Mouse (Mus musculus): ENCODE results near the gene Cldn17. TPM values are rescaled to one million over a fixed set of nuclear protein-coding genes. Genes with fewer than 3 reads are reported as not detected.

Cldn17 gene
- not detected in 2 replicates for polyA plus RNA-seq (2012; rRNA removed)

DNA sequence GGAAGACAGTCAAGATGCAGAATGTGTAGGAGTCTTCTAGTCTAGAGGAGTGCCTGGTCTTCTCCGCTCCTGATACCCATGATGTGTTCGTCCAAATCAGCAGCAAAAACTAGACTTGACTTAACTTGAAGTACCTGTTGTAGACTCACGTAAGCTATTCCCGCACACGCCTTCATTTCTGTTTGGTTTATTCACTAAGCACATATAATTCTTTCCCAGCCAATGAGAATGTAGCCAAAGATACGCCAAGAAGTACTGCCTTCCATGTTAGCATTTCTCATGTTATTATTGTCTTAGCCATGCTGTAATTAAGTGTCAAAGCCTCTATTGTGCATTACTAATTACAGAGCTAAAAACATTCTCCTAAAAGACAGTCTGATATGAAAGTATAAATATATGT, at the start of gene Cldn17:
TSS of gene Cldn17 (minus strand) at position 101 of the 400 bp plus-strand sequence.
- no peak for TF ChIP-seq CTCF (IDR thresholded peaks at IDR 0.05; ENCODE audit: borderline replicate concordance, extremely low read depth, insufficient read depth, insufficient read length)
- no peak for TF ChIP-seq POLR2A (IDR thresholded peaks at IDR 0.05; ENCODE audit: borderline replicate concordance, extremely low read depth, insufficient read depth, insufficient read length, poor library complexity, severe bottlenecking)
- no peak for DNase-seq (ENCODE audit: low read depth)

DNA sequence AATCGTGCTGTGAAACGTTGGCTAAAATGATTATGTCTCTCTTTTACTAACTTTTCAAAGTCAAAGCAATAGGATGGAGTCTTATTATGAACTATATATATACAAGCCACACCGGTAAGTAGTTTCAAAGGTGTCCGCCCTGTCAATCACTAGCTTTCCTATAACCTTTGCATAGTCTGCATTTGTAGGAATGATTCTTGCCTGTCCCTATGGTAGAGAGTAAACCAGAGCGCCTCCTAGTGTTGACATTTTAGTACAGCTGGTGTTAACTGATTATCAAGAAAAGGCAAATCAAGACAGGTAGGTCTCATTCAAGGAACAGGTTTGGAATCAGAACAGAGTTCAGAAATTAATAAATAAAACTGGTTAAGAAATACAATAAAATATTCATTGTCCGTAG, 35.7 kb upstream of the Cldn17 start:
- peak; percentile 66 for DNase-seq (ENCODE audit: low read depth)

DNA sequence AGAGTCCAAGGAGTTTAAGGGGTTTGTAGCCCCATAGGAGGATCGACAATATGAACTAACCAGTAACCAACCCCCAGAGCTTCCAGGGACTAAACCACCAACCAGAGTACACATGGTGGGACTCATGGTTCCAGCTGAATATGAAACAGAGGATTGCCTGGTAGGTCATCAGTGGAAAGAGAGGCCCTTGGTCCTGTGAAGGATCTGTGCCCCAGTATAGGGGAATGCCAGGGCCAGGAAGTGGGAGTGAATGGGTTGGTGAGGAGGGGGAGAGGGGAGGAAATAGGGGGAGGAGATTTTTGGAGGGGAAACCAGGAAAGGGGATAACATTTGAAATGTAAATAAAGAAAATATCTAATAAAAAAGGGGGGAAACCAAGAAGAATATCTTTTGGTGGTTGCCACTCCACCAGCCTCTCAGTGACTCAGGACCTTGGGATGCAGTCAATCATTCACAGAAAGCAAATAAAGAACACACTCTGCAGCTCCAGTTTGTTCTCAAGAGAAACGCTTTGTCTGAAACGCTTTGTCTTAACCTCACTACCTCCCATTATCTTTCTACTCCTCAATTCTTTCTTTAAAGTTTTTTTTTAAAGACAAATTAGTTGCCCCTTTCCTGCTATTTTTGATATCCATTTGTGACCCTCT, 33.2 kb upstream of the Cldn17 start:
- TF ChIP-seq POLR2A (IDR thresholded peaks at IDR 0.05; ENCODE audit: borderline replicate concordance, extremely low read depth, insufficient read depth, insufficient read length, poor library complexity, severe bottlenecking) (no peak), CTCF (IDR thresholded peaks at IDR 0.05; ENCODE audit: borderline replicate concordance, extremely low read depth, insufficient read depth, insufficient read length) (no peak)
- no peak for DNase-seq (ENCODE audit: low read depth)

More for the DNA sequence above, 35.7 kb upstream of the Cldn17 start:
- no peak for TF ChIP-seq POLR2A (IDR thresholded peaks at IDR 0.05; ENCODE audit: borderline replicate concordance, extremely low read depth, insufficient read depth, insufficient read length, poor library complexity, severe bottlenecking)
- TF ChIP-seq CTCF (IDR thresholded peaks at IDR 0.05; ENCODE audit: borderline replicate concordance, extremely low read depth, insufficient read depth, insufficient read length) = peak; percentile 33

DNA sequence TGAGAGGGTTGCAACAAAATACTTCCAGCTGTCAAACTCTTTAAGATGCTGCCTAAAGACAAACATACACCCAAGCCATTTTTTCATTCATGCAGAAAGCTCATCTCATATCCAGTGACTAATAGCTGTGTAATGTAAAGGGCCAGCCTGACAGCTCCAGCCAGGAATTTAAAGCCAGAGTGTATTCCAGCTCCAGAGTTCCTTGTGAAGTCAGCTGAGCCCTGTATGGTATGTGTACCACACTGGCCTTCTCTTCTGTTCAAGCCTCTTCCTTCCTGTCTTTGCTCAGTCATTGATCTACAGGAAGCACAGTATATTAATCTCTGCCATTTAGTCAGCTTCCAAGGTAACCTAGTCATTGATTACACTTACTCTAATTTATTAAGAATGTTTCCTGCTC, 4.6 kb upstream of the Cldn17 start:
- TF ChIP-seq POLR2A (IDR thresholded peaks at IDR 0.05; ENCODE audit: borderline replicate concordance, extremely low read depth, insufficient read depth, insufficient read length, poor library complexity, severe bottlenecking) (no peak), CTCF (IDR thresholded peaks at IDR 0.05; ENCODE audit: borderline replicate concordance, extremely low read depth, insufficient read depth, insufficient read length) (no peak)

DNA sequence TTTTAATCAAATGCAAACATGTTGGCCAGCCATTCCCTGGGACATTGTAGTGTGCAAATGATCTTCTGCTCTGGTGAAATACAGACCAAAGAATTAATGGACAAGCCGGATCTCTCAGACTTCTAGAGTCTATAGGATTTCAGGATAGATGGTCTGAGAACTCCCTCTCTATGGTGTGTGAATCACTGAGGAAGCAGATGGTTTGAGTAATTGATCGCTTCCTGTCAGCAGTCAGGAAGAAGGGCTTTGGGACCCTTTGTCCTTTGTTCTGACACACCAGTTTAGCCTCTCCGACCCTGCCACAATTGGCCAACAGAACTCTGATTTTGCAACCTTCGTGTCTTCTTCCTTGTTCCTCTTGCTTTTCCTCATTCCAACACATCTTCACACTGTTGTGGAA, 1.4 kb upstream of the Cldn17 start:
- DNase-seq (ENCODE audit: low read depth) = no peak
- TF ChIP-seq CTCF (IDR thresholded peaks at IDR 0.05; ENCODE audit: borderline replicate concordance, extremely low read depth, insufficient read depth, insufficient read length) (no peak), POLR2A (IDR thresholded peaks at IDR 0.05; ENCODE audit: borderline replicate concordance, extremely low read depth, insufficient read depth, insufficient read length, poor library complexity, severe bottlenecking) (no peak)

More for the DNA sequence above, 4.6 kb upstream of the Cldn17 start:
- DNase-seq (ENCODE audit: low read depth) = no peak

DNA sequence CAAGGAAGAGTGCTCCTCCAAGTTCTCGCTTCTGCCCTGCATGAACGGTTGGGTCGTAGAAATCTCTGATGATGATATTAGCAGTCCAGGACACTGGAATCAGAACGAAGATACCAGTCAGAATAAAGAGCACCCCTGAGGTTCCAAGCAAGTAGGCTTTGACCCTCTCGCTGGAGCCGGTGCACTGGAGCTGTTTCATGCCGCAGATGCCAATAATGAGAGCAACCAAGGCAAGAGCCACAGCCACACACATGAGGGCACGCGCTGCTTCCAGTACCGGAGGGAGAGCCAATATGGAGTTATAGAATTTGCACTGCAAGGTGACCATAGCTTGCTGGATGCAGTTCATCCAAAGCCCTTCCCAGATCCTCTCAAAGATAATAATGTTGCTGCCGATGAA, 440 bp downstream of the Cldn17 start:
- TF ChIP-seq CTCF (IDR thresholded peaks at IDR 0.05; ENCODE audit: borderline replicate concordance, extremely low read depth, insufficient read depth, insufficient read length) (no peak), POLR2A (IDR thresholded peaks at IDR 0.05; ENCODE audit: borderline replicate concordance, extremely low read depth, insufficient read depth, insufficient read length, poor library complexity, severe bottlenecking) (no peak)
- DNase-seq (ENCODE audit: low read depth) = no peak

DNA sequence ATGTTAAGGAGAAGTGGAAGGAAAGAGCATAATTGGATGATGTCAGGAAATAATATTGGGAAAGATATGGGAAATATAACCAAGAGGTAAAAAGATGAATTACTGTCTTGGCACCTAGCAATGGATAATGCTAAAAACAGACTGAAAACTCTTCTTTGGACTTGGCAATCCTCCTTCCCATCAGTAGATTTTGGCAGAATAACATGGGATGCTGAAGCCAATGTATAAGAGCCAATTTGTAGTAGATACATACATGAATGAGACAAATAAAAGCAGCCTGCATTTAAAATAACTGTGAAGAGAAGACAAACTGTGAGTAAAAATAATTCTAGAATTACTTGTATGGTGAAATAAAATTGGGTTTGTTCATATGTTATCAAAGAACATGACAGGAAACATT, 18.7 kb downstream of the Cldn17 start:
- TF ChIP-seq POLR2A (IDR thresholded peaks at IDR 0.05; ENCODE audit: borderline replicate concordance, extremely low read depth, insufficient read depth, insufficient read length, poor library complexity, severe bottlenecking) (no peak), CTCF (IDR thresholded peaks at IDR 0.05; ENCODE audit: borderline replicate concordance, extremely low read depth, insufficient read depth, insufficient read length) (no peak)
- DNase-seq (ENCODE audit: low read depth) = peak; percentile 64

DNA sequence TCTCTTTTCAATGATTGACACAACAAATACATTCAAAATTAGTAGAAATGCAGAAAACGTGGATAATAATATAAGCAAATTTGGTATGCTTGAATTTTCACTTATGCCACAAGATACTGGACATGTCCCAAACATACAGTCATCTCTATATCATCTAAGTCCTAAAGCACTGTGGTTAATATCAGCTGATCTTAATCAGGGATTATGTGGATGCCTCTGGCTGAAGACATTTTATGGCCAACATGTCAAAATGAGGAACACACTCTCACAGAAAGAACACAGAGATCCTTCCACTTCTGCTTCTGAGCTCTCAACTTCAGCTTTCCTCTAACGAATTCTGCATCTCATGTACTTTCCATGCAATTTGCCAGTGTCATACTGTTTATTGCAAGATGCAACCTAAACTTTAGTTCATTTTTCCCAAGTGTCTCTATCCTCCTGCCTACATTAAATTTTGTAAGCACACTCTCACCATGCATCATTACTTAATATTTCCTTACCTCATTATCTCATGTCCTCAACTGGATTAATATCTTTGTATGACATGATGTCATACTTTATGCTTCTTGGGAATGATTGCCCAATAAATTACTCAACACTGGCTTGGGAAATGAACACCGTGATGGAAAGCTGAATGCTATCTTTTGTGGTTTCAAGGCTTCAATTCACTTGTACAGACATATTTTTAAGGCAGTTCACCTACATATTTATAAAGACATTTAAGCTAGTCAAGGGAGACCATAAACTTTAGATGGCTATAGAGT, 26.6 kb downstream of the Cldn17 start:
- DNase-seq (ENCODE audit: low read depth) = no peak
- TF ChIP-seq CTCF (IDR thresholded peaks at IDR 0.05; ENCODE audit: borderline replicate concordance, extremely low read depth, insufficient read depth, insufficient read length) (no peak), POLR2A (IDR thresholded peaks at IDR 0.05; ENCODE audit: borderline replicate concordance, extremely low read depth, insufficient read depth, insufficient read length, poor library complexity, severe bottlenecking) (no peak)

DNA sequence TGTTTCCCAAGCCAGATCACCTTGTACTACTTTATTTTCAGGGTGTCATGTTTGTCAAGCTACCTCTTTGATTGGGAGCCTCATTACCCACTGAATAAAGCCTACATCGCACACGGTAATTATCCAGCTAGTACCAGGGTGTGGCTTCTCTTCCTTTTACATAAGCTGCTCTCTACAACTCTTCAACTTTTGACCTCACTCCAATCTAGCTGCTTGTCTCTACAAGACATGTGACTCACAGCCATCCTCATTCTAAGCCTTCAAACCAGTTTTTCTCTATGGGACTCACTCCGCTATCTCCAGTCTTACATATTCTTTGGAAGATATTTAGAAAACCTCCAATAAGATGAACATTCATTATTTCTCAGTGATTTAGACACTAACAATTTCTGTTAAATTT, 43.5 kb downstream of the Cldn17 start:
- DNase-seq (ENCODE audit: low read depth) = no peak
- TF ChIP-seq CTCF (IDR thresholded peaks at IDR 0.05; ENCODE audit: borderline replicate concordance, extremely low read depth, insufficient read depth, insufficient read length) = no peak
- no peak for TF ChIP-seq POLR2A (IDR thresholded peaks at IDR 0.05; ENCODE audit: borderline replicate concordance, extremely low read depth, insufficient read depth, insufficient read length, poor library complexity, severe bottlenecking)

Other genes starting within 250 kb of the Cldn17 start
- 15.0 and 21.0 TPM in 2 replicates for gene Grik1, start 216.7 kb downstream of the Cldn17 start, polyA plus RNA-seq (2012; rRNA removed)
- 0.18 and 0.21 TPM in 2 replicates for gene Cldn8, start 56.2 kb upstream of the Cldn17 start, polyA plus RNA-seq (2012; rRNA removed)
- not detected in 2 replicates for gene Krtap24-1, start 105.3 kb upstream of the Cldn17 start, polyA plus RNA-seq (2012; rRNA removed)
- not detected in 2 replicates for gene 2310079G19Rik, start 120.7 kb upstream of the Cldn17 start, polyA plus RNA-seq (2012; rRNA removed)
- gene Krtap26-1, start 140.8 kb upstream of the Cldn17 start, polyA plus RNA-seq (2012; rRNA removed) = not detected in 2 replicates
- gene Krtap27-1, start 164.7 kb upstream of the Cldn17 start, polyA plus RNA-seq (2012; rRNA removed) = not detected in 2 replicates
- gene 2310061N02Rik, start 201.0 kb upstream of the Cldn17 start, polyA plus RNA-seq (2012; rRNA removed) = not detected in 2 replicates
- not detected in 2 replicates for gene Krtap13-1, start 221.9 kb upstream of the Cldn17 start, polyA plus RNA-seq (2012; rRNA removed)
- not detected in 2 replicates for gene Krtap13, start 244.7 kb upstream of the Cldn17 start, polyA plus RNA-seq (2012; rRNA removed)